Mouse (Mus musculus): ENCODE data around the gene Casz1. TPM values are rescaled to one million over a fixed set of nuclear protein-coding genes. Genes with fewer than 3 reads are reported as not detected.

Gene Casz1
- polyA plus RNA-seq, 1 experiment from 2014 or later = 16.1 TPM

DNA sequence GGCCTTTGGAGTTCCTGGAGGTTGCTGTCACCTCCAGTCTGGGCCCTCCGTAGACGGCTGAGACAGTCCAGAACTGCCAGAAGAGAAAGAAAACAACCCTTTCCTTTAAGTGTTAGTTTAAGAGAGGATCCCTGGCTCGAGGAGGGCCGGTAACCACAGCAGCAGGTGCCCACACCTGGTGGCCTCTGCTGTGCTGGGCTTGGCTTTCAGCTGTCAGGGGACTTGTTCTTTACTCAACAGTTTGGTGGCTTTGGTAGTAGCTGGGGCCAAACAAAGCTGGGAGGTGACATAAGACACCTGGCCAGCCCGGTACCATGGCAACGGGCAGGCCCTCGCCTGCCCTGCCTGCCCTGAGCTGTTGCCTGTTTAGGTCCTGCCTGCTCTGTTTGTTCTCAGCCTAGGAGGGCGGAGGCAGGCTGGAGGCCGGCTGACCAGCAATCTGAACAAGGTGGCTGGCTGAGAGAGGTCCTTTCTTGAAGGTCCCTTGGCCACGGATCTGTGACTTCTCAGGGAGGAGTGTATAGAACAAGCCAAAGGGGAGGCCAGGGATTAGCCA, 143.7 kb downstream of the Casz1 start:
- Histone ChIP-seq H3K27ac (ENCODE audit: low read depth, low read length) (no peak overlapping the region), H3K9ac (replicated peaks; ENCODE audit: low read depth, low read length) (no peak overlapping the region), H3K4me1 (ENCODE audit: control insufficient read depth, insufficient read depth, low read length) (peaks cover 20% of the 10 kb centered on the region), H3K36me3 (ENCODE audit: control insufficient read depth, insufficient read depth, low read length) (no peaks in the 10 kb centered on the region), H3K9me3 (ENCODE audit: control insufficient read depth, low read length) (no peaks in the 10 kb centered on the region), H3K27me3 (ENCODE audit: control insufficient read depth, insufficient read depth, low read length) (peaks cover 21% of the 10 kb centered on the region), H3K4me3 (ENCODE audit: low read depth, low read length) (no peak overlapping the region), H3K4me2 (ENCODE audit: low read depth, low read length) (no peak overlapping the region)
- no peak for ATAC-seq (ENCODE audit: low read depth)
- WGBS = 56% methylated on average over 10 of the region's 10 CpGs

DNA sequence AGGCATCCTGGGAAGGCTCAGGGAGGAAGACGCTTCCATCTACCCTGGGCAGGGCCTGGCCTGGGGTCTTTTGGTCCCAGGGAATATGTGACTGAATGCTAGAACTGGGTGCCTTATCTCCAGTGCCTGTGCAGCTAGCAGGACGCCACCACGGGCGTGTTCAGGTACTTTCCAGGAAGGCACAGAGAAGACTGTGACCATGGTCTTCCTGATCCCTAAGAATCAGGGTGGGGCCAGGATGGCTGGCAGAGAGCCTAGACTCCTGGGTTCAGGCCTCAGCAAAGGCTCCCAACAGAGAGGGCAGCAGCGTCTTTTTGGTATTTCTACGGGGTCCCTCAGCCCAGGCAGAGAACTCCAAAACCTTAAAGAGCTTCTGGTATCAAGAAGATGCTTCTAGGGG, 146.3 kb downstream of the Casz1 start:
- Histone ChIP-seq H3K36me3 (ENCODE audit: control insufficient read depth, insufficient read depth, low read length) (no peaks in the 10 kb centered on the region), H3K9ac (replicated peaks; ENCODE audit: low read depth, low read length) (no peak overlapping the region), H3K9me3 (ENCODE audit: control insufficient read depth, low read length) (no peaks in the 10 kb centered on the region), H3K27me3 (ENCODE audit: control insufficient read depth, insufficient read depth, low read length) (peaks cover 29% of the 10 kb centered on the region), H3K4me2 (ENCODE audit: low read depth, low read length) (no peak overlapping the region), H3K4me3 (ENCODE audit: low read depth, low read length) (no peak overlapping the region), H3K27ac (ENCODE audit: low read depth, low read length) (0 out of 2 replicates have a peak overlapping the region, but pooled peaks have one; percentile 10), H3K4me1 (ENCODE audit: control insufficient read depth, insufficient read depth, low read length) (peaks cover 21% of the 10 kb centered on the region)
- whole genome bisulfite sequencing = 69% methylated on average over 6 of the region's 6 CpGs
- no peak for ATAC-seq (ENCODE audit: low read depth)

DNA sequence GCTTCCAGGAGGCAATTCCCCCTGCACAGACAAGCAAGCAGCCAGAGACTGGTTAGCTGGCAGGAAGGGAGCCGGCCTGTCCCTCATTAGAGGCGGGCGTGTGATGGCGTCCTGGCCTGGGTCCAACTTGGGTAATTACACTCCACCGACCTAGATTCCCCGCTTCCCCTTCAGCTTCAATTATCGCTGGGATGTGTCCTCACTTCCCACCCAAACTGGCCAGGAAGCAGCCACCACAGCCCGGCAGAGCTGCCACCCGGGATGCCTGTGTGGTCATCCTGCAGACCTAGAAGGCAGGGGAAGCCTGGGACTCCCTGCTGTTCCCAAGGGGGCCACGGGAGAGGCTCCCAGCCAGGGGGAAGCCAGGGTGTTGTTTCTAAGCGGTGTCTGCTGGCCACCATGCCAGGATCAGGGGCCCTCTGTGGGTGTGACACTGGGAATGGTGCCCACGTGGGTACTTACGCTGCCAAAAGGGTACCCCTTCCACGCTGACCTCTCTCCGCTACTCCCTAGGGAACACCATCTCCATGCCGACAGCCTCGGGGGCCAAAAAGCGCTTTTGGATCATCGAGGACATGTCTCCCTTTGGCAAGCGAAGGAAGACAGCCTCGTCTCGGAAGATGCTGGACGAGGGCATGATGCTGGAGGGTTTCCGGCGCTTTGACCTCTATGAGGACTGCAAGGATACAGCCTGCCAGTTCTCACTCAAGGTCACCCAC, 146.9 kb downstream of the Casz1 start:
- Histone ChIP-seq H3K36me3 (ENCODE audit: control insufficient read depth, insufficient read depth, low read length) (no peaks in the 10 kb centered on the region), H3K9me3 (ENCODE audit: control insufficient read depth, low read length) (no peaks in the 10 kb centered on the region), H3K4me2 (ENCODE audit: low read depth, low read length) (peak overlapping the region; percentile 59; the same call in 1 of the 2 replicates), H3K4me1 (ENCODE audit: control insufficient read depth, insufficient read depth, low read length) (peaks cover 21% of the 10 kb centered on the region), H3K4me3 (ENCODE audit: low read depth, low read length) (no peak overlapping the region), H3K27me3 (ENCODE audit: control insufficient read depth, insufficient read depth, low read length) (peaks cover 29% of the 10 kb centered on the region), H3K9ac (replicated peaks; ENCODE audit: low read depth, low read length) (0 out of 2 replicates have a peak overlapping the region, but pooled peaks have one; percentile 11), H3K27ac (ENCODE audit: low read depth, low read length) (peak overlapping the region; percentile 28; the same call in 1 of the 2 replicates)
- peak; percentile 42; the same call in 1 of the 2 replicates for ATAC-seq (ENCODE audit: low read depth)
- WGBS = 26% methylated on average over 25 of the region's 25 CpGs

DNA sequence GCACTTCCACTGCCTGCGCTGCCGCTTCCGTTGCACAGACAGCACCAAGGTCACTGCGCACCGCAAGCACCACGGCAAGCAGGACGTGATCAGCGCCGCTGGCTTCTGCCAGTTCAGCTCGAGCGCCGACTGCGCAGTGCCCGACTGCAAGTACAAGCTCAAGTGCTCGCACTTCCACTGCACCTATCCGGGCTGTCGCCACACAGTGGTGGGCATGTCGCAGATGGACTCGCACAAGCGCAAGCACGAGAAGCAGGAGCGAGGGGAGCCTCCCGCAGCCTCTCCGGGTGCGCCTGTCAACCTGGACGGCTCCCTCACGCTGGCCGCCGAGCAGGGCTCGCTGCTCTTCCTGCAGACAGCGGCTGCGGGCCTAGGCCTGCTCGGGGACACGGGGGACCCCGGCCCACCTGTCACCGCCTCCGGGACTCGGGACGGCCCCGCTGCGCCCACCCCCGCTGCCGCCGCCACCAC, 147.6 kb downstream of the Casz1 start:
- ATAC-seq (ENCODE audit: low read depth) = peak; percentile 35; the same call in 1 of the 2 replicates
- Histone ChIP-seq H3K4me2 (ENCODE audit: low read depth, low read length) (peak overlapping the region; percentile 59), H3K4me1 (ENCODE audit: control insufficient read depth, insufficient read depth, low read length) (peaks cover 21% of the 10 kb centered on the region), H3K36me3 (ENCODE audit: control insufficient read depth, insufficient read depth, low read length) (no peaks in the 10 kb centered on the region), H3K27me3 (ENCODE audit: control insufficient read depth, insufficient read depth, low read length) (peaks cover 29% of the 10 kb centered on the region), H3K27ac (ENCODE audit: low read depth, low read length) (no peak overlapping the region), H3K9ac (replicated peaks; ENCODE audit: low read depth, low read length) (peak overlapping the region; percentile 51), H3K4me3 (ENCODE audit: low read depth, low read length) (peak overlapping the region; percentile 34), H3K9me3 (ENCODE audit: control insufficient read depth, low read length) (no peaks in the 10 kb centered on the region)
- 3% methylated on average over 44 of the region's 44 CpGs for WGBS

- Histone ChIP-seq H3K9ac (replicated peaks; ENCODE audit: low read depth, low read length) (peak overlapping the region; percentile 51), H3K9me3 (ENCODE audit: control insufficient read depth, low read length) (no peaks in the 10 kb centered on the region), H3K4me2 (ENCODE audit: low read depth, low read length) (peak overlapping the region; percentile 59), H3K36me3 (ENCODE audit: control insufficient read depth, insufficient read depth, low read length) (no peaks in the 10 kb centered on the region), H3K4me3 (ENCODE audit: low read depth, low read length) (peak overlapping the region; percentile 34), H3K27ac (ENCODE audit: low read depth, low read length) (no peak overlapping the region), H3K27me3 (ENCODE audit: control insufficient read depth, insufficient read depth, low read length) (peaks cover 29% of the 10 kb centered on the region), H3K4me1 (ENCODE audit: control insufficient read depth, insufficient read depth, low read length) (peaks cover 21% of the 10 kb centered on the region)
- WGBS = 3% methylated on average over 42 of the region's 69 CpGs
- ATAC-seq (ENCODE audit: low read depth) = no peak; the same call in 1 of the 2 replicates
Measured at GRCm38 (mm10) chr4:148952328-148953222, 148.3 kb downstream of the Casz1 start.

DNA sequence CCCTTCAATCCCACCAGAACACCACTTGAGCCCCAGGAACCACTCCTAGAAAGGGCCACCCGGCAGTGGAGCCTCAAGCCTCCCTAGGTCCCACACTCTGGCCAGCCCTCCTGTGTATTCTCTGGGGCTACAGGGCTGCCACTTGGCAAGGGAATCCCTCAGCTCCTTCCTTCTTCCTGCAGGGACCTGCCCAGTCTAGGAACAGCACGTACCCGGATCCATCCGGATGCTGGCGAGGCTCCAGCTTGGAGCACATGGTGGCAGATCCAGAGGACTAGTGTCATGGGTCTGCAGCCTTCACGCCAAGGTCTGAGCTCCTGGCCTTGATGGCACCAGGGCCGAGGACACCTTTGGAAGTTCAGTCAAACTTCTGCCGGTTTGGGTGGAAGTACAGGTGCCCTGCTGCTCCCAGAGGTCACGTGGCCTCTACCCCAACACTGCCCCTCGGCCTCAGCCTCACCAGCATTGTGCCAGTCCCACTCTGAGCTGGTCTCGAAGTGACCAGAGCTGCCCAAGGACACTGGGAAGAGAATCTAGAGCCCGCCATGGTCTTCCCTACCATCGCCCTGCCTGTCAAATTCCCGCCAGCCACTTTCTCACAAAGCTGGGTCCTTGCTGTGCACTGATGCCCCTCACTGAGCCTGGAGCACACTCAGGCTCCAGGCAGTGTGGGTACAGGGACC, 151.0 kb downstream of the Casz1 start:
- Histone ChIP-seq H3K36me3 (ENCODE audit: control insufficient read depth, insufficient read depth, low read length) (no peaks in the 10 kb centered on the region), H3K9me3 (ENCODE audit: control insufficient read depth, low read length) (no peaks in the 10 kb centered on the region), H3K27me3 (ENCODE audit: control insufficient read depth, insufficient read depth, low read length) (peaks cover 18% of the 10 kb centered on the region), H3K9ac (replicated peaks; ENCODE audit: low read depth, low read length) (no peak overlapping the region), H3K27ac (ENCODE audit: low read depth, low read length) (no peak overlapping the region), H3K4me3 (ENCODE audit: low read depth, low read length) (no peak overlapping the region), H3K4me1 (ENCODE audit: control insufficient read depth, insufficient read depth, low read length) (peaks cover 21% of the 10 kb centered on the region), H3K4me2 (ENCODE audit: low read depth, low read length) (no peak overlapping the region)
- WGBS = 83% methylated on average over 14 of the region's 14 CpGs
- ATAC-seq (ENCODE audit: low read depth) = no peak

DNA sequence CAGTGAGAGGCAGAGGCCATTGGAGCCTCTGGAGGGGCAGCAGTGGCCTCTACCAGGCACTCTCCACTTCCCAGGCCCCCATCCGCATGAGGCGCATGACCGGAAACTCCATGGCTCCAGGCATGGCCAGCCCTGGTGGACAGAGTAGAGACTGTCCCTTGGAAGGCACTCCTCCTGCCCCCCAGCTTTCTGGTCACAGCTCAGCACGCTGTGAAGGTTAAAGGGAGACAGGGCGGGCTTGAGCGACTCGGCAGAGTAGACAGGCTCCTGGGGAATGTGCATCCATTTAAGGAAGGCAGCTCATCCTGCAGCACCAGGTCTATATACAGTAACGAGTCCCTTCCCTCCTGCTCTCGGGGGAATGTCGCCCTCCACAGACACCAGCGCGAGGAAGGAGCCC, 155.8 kb downstream of the Casz1 start:
- H3K4me2 ChIP-seq (ENCODE audit: low read depth, low read length) = no peak overlapping the region
- no peaks in the 10 kb centered on the region for H3K4me1 ChIP-seq (ENCODE audit: control insufficient read depth, insufficient read depth, low read length)
- no peaks in the 10 kb centered on the region for H3K27me3 ChIP-seq (ENCODE audit: control insufficient read depth, insufficient read depth, low read length)
- H3K27ac ChIP-seq (ENCODE audit: low read depth, low read length) = no peak overlapping the region
- no peak overlapping the region for H3K9ac ChIP-seq (replicated peaks; ENCODE audit: low read depth, low read length)
- 76% methylated on average over 12 of the region's 12 CpGs for WGBS
- ATAC-seq (ENCODE audit: low read depth) = no peak
- H3K36me3 ChIP-seq (ENCODE audit: control insufficient read depth, insufficient read depth, low read length) = peaks cover 4% of the 10 kb centered on the region; the same call in 1 of the 2 replicates
- no peak overlapping the region for H3K4me3 ChIP-seq (ENCODE audit: low read depth, low read length)
- H3K9me3 ChIP-seq (ENCODE audit: control insufficient read depth, low read length) = no peaks in the 10 kb centered on the region

DNA sequence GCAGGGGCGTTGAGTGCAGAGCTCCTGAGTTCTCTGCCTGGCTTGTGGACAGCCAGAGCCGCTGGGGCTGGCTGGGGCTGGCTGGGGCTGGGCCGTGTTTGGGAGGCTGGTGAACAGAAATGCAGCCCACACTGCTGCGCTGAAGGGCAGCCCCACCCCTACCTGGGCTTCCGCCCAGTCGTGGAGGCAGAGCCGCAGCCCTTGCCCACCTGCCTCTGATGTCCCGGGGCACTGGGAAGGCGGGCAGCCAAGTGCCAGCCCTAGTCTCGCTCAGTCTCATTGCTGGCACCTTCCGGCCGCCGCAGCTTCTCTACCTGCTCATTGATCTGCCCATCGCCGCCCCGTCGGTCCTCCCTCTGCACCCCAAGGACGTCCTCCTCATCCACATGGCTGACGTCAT, 156.9 kb downstream of the Casz1 start:
- Histone ChIP-seq H3K9me3 (ENCODE audit: control insufficient read depth, low read length) (no peaks in the 10 kb centered on the region), H3K4me2 (ENCODE audit: low read depth, low read length) (no peak overlapping the region), H3K4me1 (ENCODE audit: control insufficient read depth, insufficient read depth, low read length) (no peaks in the 10 kb centered on the region), H3K4me3 (ENCODE audit: low read depth, low read length) (no peak overlapping the region), H3K27me3 (ENCODE audit: control insufficient read depth, insufficient read depth, low read length) (no peaks in the 10 kb centered on the region), H3K27ac (ENCODE audit: low read depth, low read length) (no peak overlapping the region), H3K9ac (replicated peaks; ENCODE audit: low read depth, low read length) (no peak overlapping the region), H3K36me3 (ENCODE audit: control insufficient read depth, insufficient read depth, low read length) (peaks cover 4% of the 10 kb centered on the region; the same call in 1 of the 2 replicates)
- no peak for ATAC-seq (ENCODE audit: low read depth)
- 95% methylated on average over 19 of the region's 19 CpGs for WGBS
